Mouse (Mus musculus) kidney, adult 2 months (tissue): ENCODE measurements at regions not wholly inside any gene's neighbourhood (a gene's known extent, or its start where the extent isn't known, plus 50 kb on each side); places are given as distances from the start of the nearest gene placed in this dataset.

Experiments
- CTCF ChIP-seq: fragments of 200-500 bp; conservative IDR thresholded peaks from 2 replicates; pipeline ENCODE4 v1.5.1; 2011; ENCODE audit warnings: low read depth, mild to moderate bottlenecking, control low read depth, low read length, moderate library complexity, mixed read lengths; ENCODE audit not compliant: insufficient read depth, insufficient read length
- POLR2A ChIP-seq: fragments of 200-500 bp; IDR thresholded peaks from one replicate; pipeline ENCODE4 v1.6.1; 2011; ENCODE audit warnings: low read depth, low read length, control low read depth

GRCm38 (mm10) chr10:22913112-22913511 is 93.1 kb upstream of the Tcf21 start:
- TF ChIP-seq POLR2A (no peak), CTCF (no peak)
